Mouse (Mus musculus) kidney, adult 2 months (tissue): ENCODE data around the gene Pknox2. TPM values are rescaled to one million over a fixed set of nuclear protein-coding genes. Genes with fewer than 3 reads are reported as not detected.
A peak's percentile ranks its signal among the peaks of the same experiment; 100 is the strongest.

ENCODE experiments used
- DNase-seq: peaks from one replicate; pipeline ENCODE4 v3.0.0; 2021
- H3K27ac ChIP-seq: fragments of 200-500 bp; 2 replicates; pipeline ENCODE4 v1.5.1; 2012; ENCODE audit warnings: low read depth, low read length, control low read depth, inconsistent platforms; ENCODE audit not compliant: insufficient read depth
- H3K27me3 ChIP-seq: fragments of 200-500 bp; replicated peaks from 2 replicates; pipeline ENCODE4 v1.6.1; 2012; ENCODE audit warnings: mild to moderate bottlenecking, moderate library complexity, low read length, inconsistent platforms; ENCODE audit not compliant: control insufficient read depth, insufficient read depth
- H3K36me3 ChIP-seq: fragments of 200-500 bp; 2 replicates; pipeline ENCODE4 v1.6.1; 2012; ENCODE audit warnings: mild to moderate bottlenecking, moderate library complexity, low read length, inconsistent platforms; ENCODE audit not compliant: control insufficient read depth, insufficient read depth
- H3K4me1 ChIP-seq: fragments of 200-500 bp; 2 replicates; pipeline ENCODE4 v1.6.1; 2011; ENCODE audit warnings: low read length; ENCODE audit not compliant: control insufficient read depth, insufficient read depth
- H3K4me3 ChIP-seq: fragments of 200-500 bp; 2 replicates; pipeline ENCODE4 v1.5.1; 2011; ENCODE audit warnings: mild to moderate bottlenecking, low read depth, low read length, control low read depth; ENCODE audit not compliant: insufficient read depth
- CTCF ChIP-seq: fragments of 200-500 bp; conservative IDR thresholded peaks from 2 replicates; pipeline ENCODE4 v1.5.1; 2011; ENCODE audit warnings: low read depth, mild to moderate bottlenecking, control low read depth, low read length, moderate library complexity, mixed read lengths; ENCODE audit not compliant: insufficient read depth, insufficient read length
- POLR2A ChIP-seq: fragments of 200-500 bp; IDR thresholded peaks from one replicate; pipeline ENCODE4 v1.6.1; 2011; ENCODE audit warnings: low read depth, low read length, control low read depth
- WGBS: fragments of 180-500 bp; shearing (Covaris S2); methylation state at CpG from one replicate; pipeline ENCODE4 v1.1.7; 2018; 5-methylcytosine and 5-hydroxymethylcytosine counted together
- polyA plus RNA-seq: library from polyadenylated mRNA; depleted of rRNA; stranded (reverse); fragments of >200 nt; gene quantifications from 2 replicates; pipeline ENCODE4 v1.2.3, GENCODE M21; 2012

Gene Pknox2
- polyA plus RNA-seq, 1 experiment, result 7.1 TPM

GRCm38 (mm10) chr9:36985233-36985632 is 162.0 kb downstream of the Pknox2 start:
- no peaks in the 10 kb centered on the region for H3K27me3 ChIP-seq
- no peaks in the 10 kb centered on the region for H3K36me3 ChIP-seq
- H3K4me3 ChIP-seq, result no peak overlapping the region
- no peak for DNase-seq
- TF ChIP-seq CTCF (no peak), POLR2A (no peak)
- WGBS, result 86% methylated on average over 9 of the region's 9 CpGs
- no peak overlapping the region for H3K27ac ChIP-seq
- H3K4me1 ChIP-seq, result no peaks in the 10 kb centered on the region

- no peak overlapping the region for H3K27ac ChIP-seq
- TF ChIP-seq CTCF, result no peak
- no peak for TF ChIP-seq POLR2A
- no peaks in the 10 kb centered on the region for H3K4me1 ChIP-seq
- no peak for DNase-seq
- WGBS, result 58% methylated on average over 11 of the region's 11 CpGs
- H3K4me3 ChIP-seq, result no peak overlapping the region
- no peaks in the 10 kb centered on the region for H3K36me3 ChIP-seq
- no peaks in the 10 kb centered on the region for H3K27me3 ChIP-seq
Observed at GRCm38 (mm10) chr9:36976596-36977362, 170.4 kb downstream of the Pknox2 start.

- no peaks in the 10 kb centered on the region for H3K27me3 ChIP-seq
- TF ChIP-seq CTCF, result no peak
- TF ChIP-seq POLR2A, result no peak
- 62% methylated on average over 11 of the region's 11 CpGs for WGBS
- H3K4me1 ChIP-seq, result no peaks in the 10 kb centered on the region
- peak; percentile 7 for DNase-seq
- no peak overlapping the region for H3K4me3 ChIP-seq
- no peak overlapping the region for H3K27ac ChIP-seq
- H3K36me3 ChIP-seq, result no peaks in the 10 kb centered on the region
Observed at GRCm38 (mm10) chr9:36973486-36974227, 173.6 kb downstream of the Pknox2 start.

- no peak for DNase-seq
- no peaks in the 10 kb centered on the region for H3K4me1 ChIP-seq
- WGBS, result 41% methylated on average over 3 of the region's 3 CpGs
- H3K36me3 ChIP-seq, result no peaks in the 10 kb centered on the region
- H3K27ac ChIP-seq, result no peak overlapping the region
- H3K27me3 ChIP-seq, result no peaks in the 10 kb centered on the region
- no peak overlapping the region for H3K4me3 ChIP-seq
- TF ChIP-seq CTCF, result no peak
- no peak for TF ChIP-seq POLR2A
Observed at GRCm38 (mm10) chr9:36972089-36972488, 175.1 kb downstream of the Pknox2 start.

- Histone ChIP-seq H3K27ac (no peak overlapping the region), H3K36me3 (no peaks in the 10 kb centered on the region), H3K27me3 (no peaks in the 10 kb centered on the region), H3K4me3 (no peak overlapping the region), H3K4me1 (no peaks in the 10 kb centered on the region)
- WGBS, result 9% methylated on average over 3 of the region's 3 CpGs
- DNase-seq, result peak; percentile 4
- no peak for TF ChIP-seq POLR2A
- no peak for TF ChIP-seq CTCF
Observed at GRCm38 (mm10) chr9:36971066-36971465, 176.1 kb downstream of the Pknox2 start.

- Histone ChIP-seq H3K27ac (no peak overlapping the region), H3K4me3 (no peak overlapping the region), H3K4me1 (no peaks in the 10 kb centered on the region), H3K27me3 (no peaks in the 10 kb centered on the region), H3K36me3 (no peaks in the 10 kb centered on the region)
- peak; percentile 50 for TF ChIP-seq CTCF
- no peak for TF ChIP-seq POLR2A
- WGBS, result 5% methylated on average over 5 of the region's 5 CpGs
- DNase-seq, result peak; percentile 84
Observed at GRCm38 (mm10) chr9:36970651-36971050, 176.6 kb downstream of the Pknox2 start.

- no peak for TF ChIP-seq CTCF
- no peak for TF ChIP-seq POLR2A
- Histone ChIP-seq H3K4me3 (no peak overlapping the region), H3K36me3 (no peaks in the 10 kb centered on the region), H3K27me3 (no peaks in the 10 kb centered on the region), H3K27ac (no peak overlapping the region), H3K4me1 (no peaks in the 10 kb centered on the region)
- DNase-seq, result no peak
- 100% methylated on average over 1 of the region's 1 CpGs for WGBS
Observed at GRCm38 (mm10) chr9:36969131-36969530, 178.1 kb downstream of the Pknox2 start.
